Mouse (Mus musculus): ENCODE results near the gene Gm11444. TPM values are rescaled to one million over a fixed set of nuclear protein-coding genes. Genes with fewer than 3 reads are reported as not detected.
A peak's percentile ranks its signal among the peaks of the same experiment; 100 is the strongest.

The Gm11444 gene
- polyA plus RNA-seq, 2 experiments from 2014 or later, result 0.59 TPM; not detected in 1

DNA sequence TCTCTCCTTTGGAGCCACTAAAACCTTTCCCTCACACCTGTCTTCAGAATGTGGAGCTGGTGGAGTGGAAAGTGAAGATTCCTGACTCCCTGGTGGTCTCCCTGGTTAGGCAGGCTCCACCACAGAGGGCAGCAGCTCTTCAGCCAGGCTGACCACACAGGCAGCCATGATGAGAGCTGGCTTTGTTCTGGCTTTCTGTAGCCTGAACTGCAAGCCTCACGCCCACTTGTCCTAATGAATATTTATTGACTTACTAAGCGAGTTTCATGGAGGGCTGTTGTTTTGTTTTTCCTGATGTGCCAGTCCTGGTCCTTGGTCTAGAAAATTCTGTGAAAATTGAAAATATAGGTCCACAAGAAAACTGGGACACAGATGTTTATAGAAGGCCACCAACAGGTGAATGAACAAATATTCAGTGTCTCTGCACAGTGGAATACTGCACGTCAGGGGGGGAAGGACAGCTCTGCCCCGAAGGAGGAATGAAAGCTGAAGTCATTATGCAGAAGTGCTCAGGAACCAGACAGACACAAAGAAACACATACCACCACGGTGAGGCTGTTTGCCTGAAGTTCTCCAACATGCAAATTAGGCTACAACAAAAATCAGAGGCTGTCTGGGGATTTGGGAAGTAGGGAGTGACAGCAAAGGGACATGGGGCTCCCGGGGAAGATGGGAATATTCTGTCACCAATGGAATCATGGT lies 8.0 kb upstream of the Gm11444 start:
- ATAC-seq, result no peak

DNA sequence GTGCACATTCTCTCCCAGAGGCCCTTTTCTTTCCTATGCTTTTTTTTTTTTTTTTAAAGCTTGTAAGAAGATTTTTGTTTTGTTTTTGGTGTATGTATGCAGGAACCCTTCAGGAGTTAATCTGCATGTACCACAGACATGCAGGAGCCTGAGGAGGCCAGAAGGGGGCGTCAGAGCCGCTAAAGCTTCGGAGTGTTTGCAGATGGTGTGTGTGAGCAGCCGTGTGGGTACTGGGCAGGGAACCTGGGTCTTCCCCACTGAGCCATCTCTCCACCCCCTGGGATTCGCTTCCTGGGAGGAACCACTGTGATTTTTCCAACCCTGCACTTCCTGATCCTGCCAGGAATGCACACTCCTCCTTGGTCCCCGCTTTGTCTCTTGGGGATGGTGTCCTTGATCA lies 625 bp upstream of the Gm11444 start:
- no peak for ATAC-seq

DNA sequence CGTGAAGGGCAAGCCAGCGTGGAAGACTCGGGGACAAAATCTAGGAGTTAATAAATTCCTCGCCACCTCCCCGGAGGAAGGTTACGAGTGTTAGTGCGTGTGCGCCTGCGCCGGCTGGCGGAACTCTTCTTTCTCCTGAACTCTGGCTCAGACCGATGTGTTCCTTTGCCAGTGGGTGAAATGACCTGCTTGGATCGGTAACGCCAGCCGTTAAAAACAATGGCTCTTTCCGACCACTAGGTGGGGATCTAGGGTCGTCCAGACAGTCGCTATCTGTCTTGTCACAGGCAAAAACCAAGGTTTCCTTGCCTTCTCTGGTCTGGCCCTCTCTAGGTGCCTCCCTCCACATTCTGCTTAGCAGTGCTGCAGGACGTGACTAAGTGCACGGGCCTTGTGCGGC lies 1.1 kb downstream of the Gm11444 start:
- peak; percentile 60 for ATAC-seq

DNA sequence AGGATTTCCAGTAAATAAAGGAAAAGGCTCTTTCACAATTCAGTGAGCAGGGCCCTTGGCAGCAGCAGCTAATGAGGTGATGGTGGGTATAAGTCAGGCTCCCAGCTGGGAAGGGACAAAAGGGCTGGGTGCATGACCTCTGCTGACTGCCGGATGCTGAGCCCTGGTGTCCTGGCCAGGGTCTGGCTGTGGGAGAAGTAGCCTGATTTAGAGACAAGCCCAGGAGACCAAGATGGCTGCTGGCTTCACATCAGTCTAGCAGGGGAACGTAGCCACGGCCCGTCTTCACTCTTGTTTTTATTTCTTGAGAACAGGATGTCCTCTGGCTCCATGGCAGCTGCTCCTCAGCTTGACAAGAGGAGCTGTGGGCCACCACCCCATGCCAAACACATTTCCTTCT lies 3.6 kb downstream of the Gm11444 start:
- no peak for ATAC-seq

DNA sequence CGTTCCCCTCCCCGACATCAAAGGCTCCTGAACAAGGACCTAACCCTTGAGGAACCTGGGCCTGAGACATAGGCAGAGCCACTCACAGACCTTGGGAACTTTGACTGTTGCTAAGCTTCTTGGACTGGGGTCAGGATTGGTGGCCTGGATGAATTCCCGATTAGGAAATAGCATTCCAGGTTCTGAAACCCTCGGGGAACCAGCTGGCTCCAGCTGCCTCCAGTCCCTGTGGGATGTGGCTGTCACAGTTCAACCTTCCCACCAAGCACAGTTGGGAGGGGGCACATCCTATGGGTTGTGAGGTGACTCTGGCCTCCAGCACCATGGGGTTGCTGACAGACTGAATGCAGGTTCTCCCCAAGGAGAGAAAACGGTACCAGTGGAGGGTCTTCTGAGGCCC lies 4.2 kb downstream of the Gm11444 start:
- ATAC-seq, result no peak

DNA sequence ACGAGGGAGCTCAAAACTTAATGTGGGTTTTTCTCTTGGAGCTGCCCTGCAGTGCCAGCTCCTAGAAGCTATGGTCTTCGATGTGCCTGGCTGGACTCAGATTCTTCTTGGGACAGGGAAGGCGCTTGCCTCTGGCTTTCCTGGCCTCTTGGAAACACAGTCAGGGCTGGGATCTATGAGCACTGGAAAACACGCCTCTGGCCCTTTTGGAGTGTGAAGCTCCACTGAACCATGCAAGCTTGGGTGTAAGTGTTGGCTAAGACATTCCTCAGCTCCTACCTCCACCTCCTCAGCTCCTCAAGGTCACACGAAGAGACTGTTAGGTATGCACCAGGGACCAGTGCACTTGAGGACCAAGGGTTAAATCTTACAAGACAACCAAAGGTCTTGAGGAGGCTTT lies 5.2 kb downstream of the Gm11444 start:
- ATAC-seq, result no peak

DNA sequence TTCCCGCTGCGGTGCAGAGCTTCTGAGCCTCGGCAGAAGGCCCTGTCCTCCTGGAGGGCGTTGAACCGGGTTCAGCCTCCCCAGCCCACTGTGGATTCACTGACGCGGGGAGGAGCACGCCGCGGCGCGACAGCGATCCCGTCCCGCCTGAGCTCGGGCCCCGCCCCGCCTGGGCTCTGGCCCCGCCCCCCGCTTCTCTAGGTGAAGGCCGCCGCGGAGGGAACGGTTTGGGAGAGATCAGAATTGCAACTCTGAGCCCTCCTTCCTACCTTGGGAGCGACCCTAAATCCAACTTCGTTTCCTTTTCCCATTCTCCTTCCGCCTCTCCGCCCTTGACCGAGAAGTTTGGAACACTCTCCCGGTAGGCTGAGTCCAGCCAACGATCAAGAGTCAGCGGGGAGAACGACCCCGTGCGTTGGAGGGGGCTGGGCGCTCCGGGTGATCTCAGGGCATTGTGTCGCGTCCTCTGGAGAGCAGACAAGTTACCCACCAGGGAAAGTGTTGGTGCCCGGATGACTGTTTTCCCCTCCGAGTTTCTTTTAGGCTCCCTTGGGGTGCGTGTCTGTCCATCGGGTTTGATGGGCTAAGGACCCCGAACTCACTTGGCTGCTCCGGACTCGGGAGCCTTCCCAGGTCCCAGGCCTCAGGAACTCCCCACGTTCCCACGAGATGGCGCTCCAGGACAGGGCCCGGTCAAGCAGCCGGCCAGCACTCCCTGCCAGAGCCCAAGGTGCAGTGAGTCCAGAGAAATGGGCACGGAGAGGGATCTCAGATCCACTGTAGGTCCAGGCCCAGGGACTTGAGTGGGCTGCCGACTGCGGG lies 5.8 kb downstream of the Gm11444 start:
- ATAC-seq, result no peak

DNA sequence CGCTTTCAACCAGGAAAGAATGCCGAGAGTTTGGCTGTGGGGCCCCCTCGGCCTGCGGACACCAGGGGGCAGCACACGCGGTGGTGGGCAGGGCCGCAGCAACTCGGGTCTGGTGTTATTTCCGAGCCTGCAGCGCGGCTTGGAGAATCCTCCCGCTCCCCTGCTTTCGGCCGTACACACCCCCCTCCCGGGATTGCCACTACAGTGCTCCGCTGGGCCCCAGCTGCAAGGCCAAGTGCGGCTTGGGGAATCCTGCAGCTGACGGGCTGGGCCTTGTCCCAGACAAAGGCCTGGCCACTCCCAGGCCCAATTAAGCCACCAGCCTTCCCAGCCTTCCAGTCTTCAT lies 6.8 kb downstream of the Gm11444 start:
- ATAC-seq, result peak; percentile 55

DNA sequence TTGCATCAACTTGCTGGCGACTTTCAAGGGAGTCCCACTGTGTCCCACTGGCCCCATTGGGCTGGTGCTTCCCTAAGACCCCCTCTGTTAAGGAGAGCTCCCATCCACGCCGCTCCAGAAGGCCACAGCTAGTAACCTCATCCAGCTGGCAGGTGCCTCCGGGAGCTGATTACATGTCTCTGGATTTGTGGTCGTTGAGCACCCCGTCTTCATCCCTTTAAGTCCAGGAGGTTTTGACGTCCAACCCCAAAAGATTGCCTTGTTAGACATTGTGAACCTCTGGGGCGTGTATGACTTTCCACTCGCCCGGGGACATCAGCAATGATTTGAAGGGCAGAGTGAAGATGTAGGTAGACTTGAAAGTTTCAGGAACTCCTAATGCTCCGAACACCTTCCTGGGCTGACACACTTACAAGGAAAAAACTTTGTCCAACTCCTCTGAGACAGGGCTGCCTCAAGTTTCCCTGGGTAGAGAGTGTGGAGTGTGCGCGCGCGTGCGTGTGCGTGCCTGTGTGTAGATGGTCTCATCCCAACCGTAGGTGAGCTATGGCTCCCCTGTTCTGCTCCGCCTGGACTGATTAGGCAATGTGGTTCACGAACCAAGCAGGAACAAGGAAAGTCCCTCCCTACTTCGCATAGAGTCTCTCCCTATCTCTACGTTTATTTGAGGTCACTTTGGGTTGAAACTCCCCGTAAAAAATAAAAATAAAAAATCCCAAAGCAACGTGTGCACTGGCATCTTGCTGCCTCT lies 7.4 kb downstream of the Gm11444 start:
- ATAC-seq, result no peak

DNA sequence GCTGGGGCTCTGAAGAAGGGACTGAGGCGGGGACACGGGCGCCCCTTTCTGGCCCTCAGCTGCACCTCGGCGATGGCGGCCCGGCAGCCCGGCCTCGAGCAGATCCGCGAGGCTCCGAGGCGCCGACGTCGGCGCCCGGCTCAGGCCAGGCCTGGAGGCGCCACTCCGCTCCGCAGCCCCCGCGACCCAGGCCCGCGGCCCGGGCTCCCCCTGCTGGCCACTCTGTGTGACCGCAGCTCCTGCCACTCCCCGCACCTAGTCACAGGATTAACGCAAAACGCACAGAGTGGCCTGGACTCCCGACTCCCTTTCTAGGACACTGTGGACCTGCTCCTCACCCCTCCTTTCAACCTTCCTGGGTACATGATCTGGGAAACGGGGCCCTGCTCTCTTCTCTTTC lies 8.2 kb downstream of the Gm11444 start:
- ATAC-seq, result peak; percentile 61

DNA sequence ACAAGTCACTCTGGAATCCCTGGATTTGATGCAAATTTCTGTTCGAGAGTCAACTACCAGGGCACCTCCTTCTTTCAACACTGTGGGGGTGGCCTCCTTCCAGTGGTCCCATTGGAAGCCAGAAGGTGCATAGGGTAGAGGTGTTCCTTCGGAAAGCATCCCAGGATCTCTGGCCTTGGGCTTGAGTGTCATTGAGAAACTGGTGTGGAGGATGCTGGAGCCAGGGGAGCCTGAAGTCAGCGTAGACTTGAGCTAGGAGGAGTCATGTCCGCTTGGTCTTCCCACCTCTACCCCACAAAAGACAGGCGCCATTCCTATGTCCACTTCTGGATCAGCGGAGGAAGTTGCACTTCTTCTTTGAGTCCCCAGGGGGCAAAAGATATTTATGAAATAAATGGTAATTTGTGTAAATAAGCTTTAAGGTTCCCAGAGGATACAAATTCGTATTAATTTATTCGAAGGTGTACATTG lies 8.9 kb downstream of the Gm11444 start:
- no peak for ATAC-seq

DNA sequence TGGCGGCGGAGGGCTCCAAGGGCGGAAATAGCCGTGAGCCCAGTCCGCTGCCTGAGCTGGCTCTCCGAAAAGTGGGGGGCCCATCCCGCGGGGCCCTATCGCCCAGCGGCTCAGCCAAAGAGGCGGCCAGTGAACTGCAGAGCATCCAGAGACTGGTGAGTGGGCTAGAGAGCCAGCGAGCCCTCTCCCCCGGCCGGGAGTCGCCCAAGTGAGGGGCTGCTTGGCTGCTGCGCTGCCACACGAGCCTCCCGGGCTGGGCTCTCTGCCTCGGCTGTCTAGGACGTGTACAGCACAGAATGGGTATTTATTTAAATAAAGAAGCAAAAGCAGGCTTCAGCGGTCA lies 9.4 kb downstream of the Gm11444 start:
- ATAC-seq, result no peak

DNA sequence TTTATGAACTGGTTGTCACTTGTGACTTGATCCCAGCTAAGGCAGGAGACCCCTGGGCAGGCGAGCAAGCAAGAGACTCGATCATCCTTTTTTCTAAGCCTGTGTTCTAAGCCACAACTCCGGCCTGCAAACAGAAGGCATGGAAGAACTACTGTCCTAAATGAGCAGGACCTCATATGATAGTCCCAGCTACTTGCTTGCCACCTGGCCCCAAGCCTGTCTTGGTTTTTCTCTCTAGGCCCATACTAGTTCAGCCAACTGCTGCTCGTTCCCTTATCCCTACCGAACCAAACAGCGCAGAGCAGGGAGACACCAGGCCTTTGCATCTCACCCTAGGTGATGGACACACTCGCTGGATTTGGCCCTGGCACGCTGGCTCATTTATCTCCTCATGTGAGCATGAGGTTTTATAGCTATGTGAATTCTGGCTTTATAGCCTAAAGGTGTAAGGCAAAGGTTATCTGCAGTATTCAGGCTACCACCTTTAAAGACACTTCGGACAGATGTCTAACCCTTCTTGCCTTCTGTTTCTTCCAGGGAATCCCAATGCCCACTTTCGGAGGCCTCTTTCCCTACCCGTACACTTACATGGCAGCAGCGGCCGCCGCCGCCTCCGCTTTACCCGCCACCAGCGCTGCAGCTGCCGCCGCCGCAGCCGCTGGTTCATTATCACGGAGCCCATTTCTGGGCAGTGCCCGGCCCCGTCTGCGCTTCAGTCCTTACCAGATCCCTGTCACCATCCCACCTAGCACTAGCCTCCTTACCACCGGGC lies 9.9 kb downstream of the Gm11444 start:
- ATAC-seq, result no peak

DNA sequence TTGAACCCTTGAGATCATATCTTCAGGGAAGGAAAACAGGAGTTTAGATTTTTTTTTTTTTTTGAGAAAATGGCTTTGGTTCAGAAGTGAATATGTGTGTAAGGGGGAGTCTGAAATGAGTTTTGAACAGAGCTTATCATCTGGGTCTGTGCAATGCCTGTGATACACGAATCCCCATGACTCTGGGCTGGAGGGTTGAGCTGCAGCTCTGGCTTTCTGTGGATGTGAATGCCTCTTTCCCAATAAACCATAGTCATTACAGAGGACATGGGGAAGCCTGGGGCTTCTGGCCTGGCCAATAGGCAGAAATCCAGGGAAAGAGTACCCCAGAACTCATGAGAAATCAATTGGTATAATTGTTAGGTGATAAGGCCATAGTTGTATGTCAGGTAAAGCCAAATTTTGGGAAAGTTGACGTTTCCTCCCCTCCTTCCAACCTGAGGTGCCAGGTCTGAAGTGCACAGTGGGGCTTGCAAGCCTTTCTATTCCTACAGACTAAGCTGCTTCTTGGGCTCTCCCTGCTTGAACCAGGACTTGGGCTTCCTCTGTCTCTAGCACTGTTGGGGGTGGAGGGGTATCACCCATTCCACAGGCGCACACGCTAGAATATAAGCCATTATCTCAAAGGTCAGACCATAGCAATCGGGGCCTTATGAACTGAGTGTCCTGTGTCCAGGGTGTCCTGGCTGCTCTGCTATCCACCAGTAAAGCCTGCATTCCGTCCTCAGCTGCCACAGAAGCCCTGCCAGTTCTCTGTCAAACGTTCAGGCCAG lies 10.7 kb downstream of the Gm11444 start:
- no peak for ATAC-seq

DNA sequence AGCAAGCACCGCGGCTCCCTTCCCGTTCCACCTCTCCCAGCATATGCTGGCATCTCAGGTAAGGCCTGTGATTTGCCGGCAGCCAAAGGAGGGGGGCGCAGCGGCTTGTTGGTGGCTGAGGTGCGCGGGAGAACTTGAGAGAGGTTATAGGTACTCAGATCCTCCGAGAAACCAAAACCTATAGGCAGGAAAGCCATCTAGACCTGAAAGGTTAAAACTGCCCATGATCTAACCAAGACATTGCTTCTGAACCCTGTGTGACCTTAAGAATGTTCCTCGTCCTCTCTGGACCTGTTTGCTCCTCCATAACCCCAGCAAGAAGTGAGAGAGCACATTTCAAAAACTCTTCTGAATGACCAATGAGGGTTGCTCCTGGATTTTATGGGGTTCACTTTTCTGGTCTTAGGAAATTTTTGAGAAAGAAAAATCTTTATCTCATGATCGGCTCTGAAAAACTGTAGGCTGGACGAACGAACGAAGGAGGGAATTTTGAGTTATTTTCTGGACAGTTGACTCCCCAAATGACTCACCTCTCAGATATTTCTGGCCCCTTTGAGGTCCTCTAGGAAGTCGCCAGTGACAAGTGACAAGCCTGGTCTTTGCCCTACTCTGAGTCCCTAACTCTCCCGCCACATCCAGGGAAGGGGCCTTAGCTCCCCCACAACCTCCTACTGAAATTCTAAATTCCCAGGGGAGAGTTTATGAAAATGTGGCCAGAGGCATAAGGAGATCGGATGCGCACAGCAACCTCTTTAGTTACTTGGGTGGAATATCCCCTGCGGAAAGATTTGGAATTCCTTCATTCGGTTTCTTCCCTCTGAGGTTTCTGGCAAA lies 11.5 kb downstream of the Gm11444 start:
- ATAC-seq, result no peak

DNA sequence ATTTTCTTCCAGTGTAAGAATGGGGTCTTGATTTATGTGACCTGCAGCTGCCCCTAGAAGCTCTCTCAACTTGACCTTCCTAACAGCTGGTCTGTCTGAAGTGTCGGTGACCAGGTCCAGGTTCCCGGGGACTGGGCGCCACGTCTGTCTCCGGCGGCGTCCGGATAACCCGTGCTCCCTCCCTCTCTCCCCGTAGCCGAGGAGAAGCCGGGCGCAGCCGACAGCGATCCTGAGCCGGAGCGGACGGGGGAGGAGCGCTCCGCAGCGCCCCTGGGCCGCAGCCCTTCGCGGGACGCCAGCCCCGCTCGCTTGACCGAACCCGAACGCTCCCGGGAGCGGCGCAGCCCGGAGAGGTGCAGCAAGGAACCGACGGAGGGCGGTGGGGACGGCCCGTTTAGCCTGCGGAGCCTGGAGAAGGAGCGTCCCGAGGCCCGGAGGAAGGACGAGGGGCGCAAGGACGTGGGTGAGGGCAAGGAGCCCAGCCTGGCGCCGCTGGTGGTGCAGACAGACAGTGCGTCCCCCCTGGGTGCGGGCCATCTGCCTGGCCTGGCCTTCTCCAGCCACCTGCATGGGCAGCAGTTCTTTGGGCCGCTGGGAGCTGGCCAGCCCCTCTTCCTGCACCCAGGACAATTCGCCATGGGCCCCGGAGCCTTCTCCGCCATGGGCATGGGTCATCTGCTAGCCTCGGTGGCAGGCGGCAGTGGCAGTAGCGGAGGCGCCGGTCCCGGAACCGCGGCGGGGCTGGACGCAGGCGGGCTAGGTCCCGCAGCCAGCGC lies 12.3 kb downstream of the Gm11444 start:
- no peak for ATAC-seq

DNA sequence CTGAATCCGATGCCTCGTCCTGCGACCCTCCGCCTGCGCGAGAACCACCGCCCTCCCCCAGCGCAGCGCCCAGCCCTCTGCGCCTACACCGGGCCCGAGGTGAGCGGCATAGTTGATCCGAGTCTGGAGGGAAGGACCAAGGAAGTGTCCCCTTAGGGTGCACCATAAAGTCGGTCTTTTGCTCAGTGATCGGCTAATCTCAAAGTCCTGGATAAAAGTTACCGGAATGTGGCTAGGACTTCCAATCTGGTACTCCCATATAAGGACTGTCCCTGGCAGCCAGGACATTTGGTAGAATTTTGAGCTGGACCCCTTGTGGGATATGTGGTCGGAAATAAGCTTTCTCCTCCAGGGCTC lies 12.9 kb downstream of the Gm11444 start:
- no peak for ATAC-seq

DNA sequence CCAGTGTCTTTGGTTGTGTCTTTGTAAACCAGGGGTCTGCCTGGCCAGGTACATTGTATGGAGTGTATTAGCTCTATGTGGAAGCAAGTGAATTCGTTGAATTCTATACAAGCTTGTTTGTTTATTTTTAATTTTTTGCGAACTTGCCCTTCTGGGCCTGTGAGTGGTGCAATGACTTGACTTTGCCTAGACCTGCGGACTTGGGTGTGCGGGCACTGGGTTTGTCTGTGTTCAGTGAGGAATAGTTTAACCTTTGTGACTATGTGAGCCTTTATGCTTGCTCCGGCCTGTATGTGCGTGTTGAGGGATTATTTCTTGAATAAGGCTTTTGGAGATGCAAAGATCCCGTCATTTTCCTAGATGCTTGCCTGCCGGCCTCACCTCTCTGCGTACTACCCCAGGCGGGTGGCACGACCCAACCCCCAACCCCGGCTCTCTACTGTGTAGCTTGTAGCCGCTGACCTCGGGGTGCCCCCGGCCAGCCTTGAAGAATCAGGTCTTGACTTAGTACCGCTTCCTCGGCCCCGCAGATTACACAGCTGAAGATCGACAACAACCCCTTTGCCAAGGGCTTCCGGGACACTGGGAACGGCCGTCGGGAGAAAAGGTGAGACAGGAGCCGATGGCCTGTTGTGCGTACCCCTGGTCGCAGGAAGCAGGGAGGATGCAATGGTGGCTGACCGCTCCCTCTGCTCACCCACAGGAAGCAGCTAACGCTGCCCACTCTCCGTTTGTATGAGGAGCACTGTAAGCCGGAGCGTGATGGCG lies 13.4 kb downstream of the Gm11444 start:
- ATAC-seq, result no peak

DNA sequence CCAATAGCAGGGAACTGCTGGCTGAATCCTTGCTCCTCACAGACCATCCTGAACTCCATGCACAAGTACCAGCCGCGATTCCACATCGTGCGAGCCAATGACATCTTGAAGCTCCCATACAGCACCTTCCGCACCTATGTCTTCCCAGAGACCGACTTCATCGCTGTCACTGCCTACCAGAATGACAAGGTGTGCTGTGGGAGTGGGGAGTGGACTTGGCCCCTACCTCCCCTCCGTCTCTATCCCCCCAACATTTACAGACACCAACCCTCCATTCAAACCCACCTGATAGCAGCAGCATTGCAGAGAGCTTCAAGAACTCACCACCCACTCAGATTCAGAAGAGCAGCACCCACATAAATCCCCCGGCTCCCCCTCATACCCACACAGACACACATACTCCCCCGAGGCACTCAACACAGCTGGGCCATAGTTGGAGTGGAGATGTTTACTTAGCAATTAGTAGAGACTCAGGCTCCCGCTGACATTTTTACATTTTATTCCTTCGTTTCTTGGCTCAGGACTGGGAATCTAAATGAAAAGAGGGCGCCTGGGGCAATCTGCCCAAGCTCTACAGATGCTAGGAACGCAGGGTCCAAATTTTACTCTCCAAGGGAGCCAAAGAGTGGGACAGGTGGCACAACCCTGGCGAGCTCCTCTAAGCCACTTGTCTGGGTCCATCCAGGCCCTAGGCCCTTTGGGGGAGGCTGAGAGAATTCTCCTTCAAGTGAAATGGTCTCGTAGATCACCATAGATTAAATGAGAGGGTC lies 14.2 kb downstream of the Gm11444 start:
- no peak for ATAC-seq
